Mouse (Mus musculus) lung, adult 2 months (tissue): Measurements from ENCODE around the gene Gm20695.

Source experiments
- CTCF ChIP-seq: fragments of 200-500 bp; IDR thresholded peaks from 2 replicates; pipeline ENCODE4 v1.5.1; 2011; ENCODE audit warnings: mild to moderate bottlenecking, low read length, control low read depth; ENCODE audit not compliant: insufficient read depth
- POLR2A ChIP-seq: fragments of 200-500 bp; IDR thresholded peaks from 2 replicates; pipeline ENCODE4 v1.6.1; 2011; ENCODE audit warnings: low read depth, mild to moderate bottlenecking, control low read depth, low read length, borderline replicate concordance; ENCODE audit errors: extremely low read depth

GRCm38 (mm10) chr16:3934701-3935100 is 50.3 kb downstream of the Gm20695 start:
- TF ChIP-seq CTCF (no peak), POLR2A (no peak)
